Mouse (Mus musculus): ENCODE measurements around the gene Scyl1. TPM values are rescaled to one million over a fixed set of nuclear protein-coding genes. Genes with fewer than 3 reads are reported as not detected.

The Scyl1 gene
- total RNA-seq, 4 experiments from 2014 or later = 71.4 to 91.0 (median 82.6) TPM

GRCm38 (mm10) chr19:5787920-5788319 lies 16.7 kb upstream of the Scyl1 start:
- no peak for DNase-seq (ENCODE audit: low spot score in 2 of 2)

GRCm38 (mm10) chr19:5787128-5787635 lies 16.0 kb upstream of the Scyl1 start:
- DNase-seq (ENCODE audit: low spot score in 2 of 2) = peak; percentile 91 to 93

- DNase-seq (ENCODE audit: low spot score in 2 of 2) = peak; percentile 86
Observed at GRCm38 (mm10) chr19:5786441-5787114, 15.4 kb upstream of the Scyl1 start.

- no peak for DNase-seq (ENCODE audit: low spot score in 2 of 2)
Observed at GRCm38 (mm10) chr19:5784958-5785577, 13.8 kb upstream of the Scyl1 start.

GRCm38 (mm10) chr19:5782121-5782520 lies 10.9 kb upstream of the Scyl1 start:
- DNase-seq (ENCODE audit: low spot score in 2 of 2) = no peak

- no peak for DNase-seq (ENCODE audit: low spot score in 2 of 2)
Observed at GRCm38 (mm10) chr19:5781532-5781931, 10.3 kb upstream of the Scyl1 start.

- no peak for DNase-seq (ENCODE audit: low spot score in 2 of 2)
Observed at GRCm38 (mm10) chr19:5780203-5780602, 9.0 kb upstream of the Scyl1 start.

- no peak for DNase-seq (ENCODE audit: low spot score in 2 of 2)
Observed at GRCm38 (mm10) chr19:5778312-5778711, 7.1 kb upstream of the Scyl1 start.

GRCm38 (mm10) chr19:5777387-5778032 lies 6.3 kb upstream of the Scyl1 start:
- no peak for DNase-seq (ENCODE audit: low spot score in 2 of 2)

GRCm38 (mm10) chr19:5770311-5770710 lies 908 bp downstream of the Scyl1 start:
- no peak for DNase-seq (ENCODE audit: low spot score in 2 of 2)

GRCm38 (mm10) chr19:5767271-5767670 lies 3.9 kb downstream of the Scyl1 start:
- no peak for DNase-seq (ENCODE audit: low spot score in 2 of 2)

GRCm38 (mm10) chr19:5763163-5763562 lies 8.1 kb downstream of the Scyl1 start:
- DNase-seq (ENCODE audit: low spot score in 2 of 2) = no peak

- no peak for DNase-seq (ENCODE audit: low spot score in 2 of 2)
Observed at GRCm38 (mm10) chr19:5758878-5759403, 12.3 kb downstream of the Scyl1 start.

- DNase-seq (ENCODE audit: low spot score in 2 of 2) = no peak
Observed at GRCm38 (mm10) chr19:5756991-5757636, 14.1 kb downstream of the Scyl1 start.

GRCm38 (mm10) chr19:5756321-5756985 lies 14.8 kb downstream of the Scyl1 start:
- no peak for DNase-seq (ENCODE audit: low spot score in 2 of 2)

- DNase-seq (ENCODE audit: low spot score in 2 of 2) = no peak
Observed at GRCm38 (mm10) chr19:5751742-5752141, 19.5 kb downstream of the Scyl1 start.

- DNase-seq (ENCODE audit: low spot score in 2 of 2) = no peak
Observed at GRCm38 (mm10) chr19:5750951-5751350, 20.3 kb downstream of the Scyl1 start.

GRCm38 (mm10) chr19:5749476-5749875 lies 21.7 kb downstream of the Scyl1 start:
- no peak for DNase-seq (ENCODE audit: low spot score in 2 of 2)

GRCm38 (mm10) chr19:5746907-5747363 lies 24.3 kb downstream of the Scyl1 start:
- no peak for DNase-seq (ENCODE audit: low spot score in 2 of 2)

GRCm38 (mm10) chr19:5745756-5746710 lies 25.2 kb downstream of the Scyl1 start:
- DNase-seq (ENCODE audit: low spot score in 2 of 2) = no peak
